Mouse (Mus musculus) midbrain, postnatal 0 days (tissue): ENCODE data around the gene Znrf4. TPM values are rescaled to one million over a fixed set of nuclear protein-coding genes. Genes with fewer than 3 reads are reported as not detected.
A peak's percentile ranks its signal among the peaks of the same experiment; 100 is the strongest.

Experiments used
- ATAC-seq: fragments of 200-750 bp; cut with Nextera tagmentation; 2 replicates; pipeline ENCODE4 v1.8.0; 2017; ENCODE audit warnings: moderate number of reproducible peaks, mild to moderate bottlenecking, moderate TSS enrichment, moderate library complexity; ENCODE audit not compliant: low FRiP score
- DNase-seq: peaks from one replicate; pipeline ENCODE4 v3.0.0-alpha.2; 2015; ENCODE audit warnings: low spot score
- H3K27ac ChIP-seq: fragments of 300-500 bp; sonication (generic); 2 replicates; pipeline ENCODE4 v1.5.1; 2014; ENCODE audit warnings: low read depth, mild to moderate bottlenecking, low read length, mixed read lengths
- H3K27me3 ChIP-seq: fragments of 300-500 bp; sonication (generic); 2 replicates; pipeline ENCODE4 v1.6.1; 2014; ENCODE audit warnings: low read length, control low read depth, mixed read lengths; ENCODE audit not compliant: insufficient read depth
- H3K36me3 ChIP-seq: fragments of 300-500 bp; sonication (generic); 2 replicates; pipeline ENCODE4 v1.6.1; 2014; ENCODE audit warnings: low read length, control low read depth, mixed read lengths; ENCODE audit not compliant: insufficient read depth
- H3K4me1 ChIP-seq: fragments of 300-500 bp; sonication (generic); 2 replicates; pipeline ENCODE4 v1.6.1; 2014; ENCODE audit warnings: mild to moderate bottlenecking, control low read depth, antibody characterized with exemption, low read length, mixed read lengths; ENCODE audit not compliant: insufficient read depth
- H3K4me2 ChIP-seq: fragments of 300-500 bp; sonication (generic); 2 replicates; pipeline ENCODE4 v1.6.1; 2014; ENCODE audit warnings: low read depth, mild to moderate bottlenecking, low read length, mixed read lengths; ENCODE audit not compliant: poor library complexity, severe bottlenecking
- H3K4me3 ChIP-seq: fragments of 300-500 bp; sonication (generic); 2 replicates; pipeline ENCODE4 v1.5.1; 2014; ENCODE audit warnings: low read depth, mild to moderate bottlenecking, low read length, moderate library complexity
- H3K9ac ChIP-seq: fragments of 300-500 bp; sonication (generic); replicated peaks from 2 replicates; pipeline ENCODE4 v1.6.1; 2014; ENCODE audit warnings: mild to moderate bottlenecking, low read length, moderate library complexity, mixed read lengths; ENCODE audit not compliant: poor library complexity, severe bottlenecking
- H3K9me3 ChIP-seq: fragments of 300-500 bp; sonication (generic); 2 replicates; pipeline ENCODE4 v1.6.1; 2016; ENCODE audit warnings: low read length, control low read depth
- CTCF ChIP-seq: IDR thresholded peaks from 2 replicates; pipeline ENCODE4 v1.5.1; 2016; ENCODE audit warnings: antibody characterized with exemption, mild to moderate bottlenecking
- WGBS: fragments of 180-500 bp; shearing (Covaris S2); extraction: QIAGEN DNeasy Blood & Tissue Kit; methylation state at CpG from one replicate; pipeline ENCODE4 v1.1.7; 2014; 5-methylcytosine and 5-hydroxymethylcytosine counted together
- polyA plus RNA-seq: library from polyadenylated mRNA; unstranded; fragments of >200 nt; fragmentation: Nextera tagmentation; extraction: Ambion mirVana; gene quantifications from 2 replicates; pipeline ENCODE4 v1.2.1, GENCODE M21; 2015
- total RNA-seq: library from RNA; depleted of rRNA; stranded (reverse); fragments of >200 nt; gene quantifications from 2 replicates; pipeline ENCODE4 v1.2.3, GENCODE M21; 2014

The Znrf4 gene
- total and polyA plus RNA-seq, 2 experiments from 2014 or later = not detected

DNA sequence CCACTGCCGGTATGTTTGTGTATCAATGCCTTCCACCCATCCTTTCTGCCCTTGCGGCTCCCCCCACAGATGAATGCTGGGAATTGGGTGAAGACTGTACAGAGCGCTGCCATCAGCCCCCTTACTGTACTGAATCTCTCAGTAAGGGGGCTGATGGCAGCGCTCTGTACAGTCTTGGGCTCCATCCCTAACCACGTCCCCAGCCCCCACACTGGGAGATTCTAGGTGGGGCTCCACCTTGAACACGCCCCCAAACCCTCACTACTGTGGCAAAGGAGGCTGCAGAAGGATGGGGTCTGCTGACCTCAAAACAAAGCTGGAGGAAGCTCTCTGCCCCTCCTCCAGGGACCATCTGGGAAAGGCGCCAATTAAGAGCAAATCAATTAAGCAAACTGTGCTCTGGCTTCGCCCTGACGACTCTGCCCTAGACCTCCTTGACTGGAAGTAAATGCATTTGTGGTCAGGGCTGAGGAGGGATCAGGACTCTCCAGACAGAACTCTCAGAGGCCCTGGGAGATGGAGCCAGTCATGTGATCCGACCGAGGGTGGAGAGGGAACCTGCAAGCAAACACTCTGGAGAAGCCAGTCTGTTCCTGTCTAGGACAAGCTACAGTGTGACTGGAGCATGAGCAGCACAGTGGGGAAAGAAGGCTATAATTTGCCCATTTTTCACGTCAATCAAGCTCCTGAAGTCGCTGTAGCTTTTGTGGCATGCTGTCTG lies 3.6 kb upstream of the Znrf4 start:
- WGBS = 11% methylated on average over 13 of the region's 13 CpGs
- no peaks in the 10 kb centered on the region for H3K9me3 ChIP-seq
- peaks cover 14% of the 10 kb centered on the region; the same call in 1 of the 2 replicates for H3K27me3 ChIP-seq
- no peak overlapping the region for H3K9ac ChIP-seq
- peaks cover 6% of the 10 kb centered on the region; the same call in 1 of the 2 replicates for H3K4me1 ChIP-seq
- no peak overlapping the region for H3K4me3 ChIP-seq
- ATAC-seq (peak; percentile 57; the same call in 1 of the 2 replicates), DNase-seq (peak; percentile 76)
- no peak overlapping the region for H3K27ac ChIP-seq
- no peaks in the 10 kb centered on the region for H3K36me3 ChIP-seq
- TF ChIP-seq CTCF = no peak
- H3K4me2 ChIP-seq = no peak overlapping the region

DNA sequence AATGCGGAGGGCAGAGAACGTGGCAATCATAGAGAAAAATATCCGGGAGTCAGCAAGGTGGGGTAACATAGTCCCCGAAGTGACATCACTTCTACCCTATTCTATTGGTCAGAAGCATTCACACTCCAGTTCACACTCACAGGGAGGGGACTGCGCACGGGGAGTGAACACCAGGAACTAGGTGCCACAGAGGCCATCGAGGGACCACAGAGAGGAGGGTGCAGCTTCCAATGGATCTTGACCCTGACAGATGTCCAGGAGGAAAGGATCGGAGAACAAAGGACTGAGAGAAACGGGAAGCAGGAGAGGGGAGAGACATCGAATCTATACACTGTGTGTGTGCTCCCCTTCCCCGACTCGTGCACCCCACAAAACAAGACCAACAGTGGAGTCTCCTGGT lies 2.7 kb upstream of the Znrf4 start:
- no peak overlapping the region for H3K9ac ChIP-seq
- no peaks in the 10 kb centered on the region for H3K9me3 ChIP-seq
- H3K27ac ChIP-seq = no peak overlapping the region
- H3K36me3 ChIP-seq = no peaks in the 10 kb centered on the region
- no peak overlapping the region for H3K4me2 ChIP-seq
- ATAC-seq = no peak
- TF ChIP-seq CTCF = no peak
- H3K4me1 ChIP-seq = peaks cover 6% of the 10 kb centered on the region; the same call in 1 of the 2 replicates
- no peak overlapping the region for H3K4me3 ChIP-seq
- no peak for DNase-seq
- peaks cover 23% of the 10 kb centered on the region for H3K27me3 ChIP-seq
- 57% methylated on average over 12 of the region's 12 CpGs for WGBS

- no peak overlapping the region for H3K4me3 ChIP-seq
- ATAC-seq = no peak
- no peak overlapping the region for H3K4me2 ChIP-seq
- peaks cover 6% of the 10 kb centered on the region; the same call in 1 of the 2 replicates for H3K4me1 ChIP-seq
- no peak for TF ChIP-seq CTCF
- H3K9ac ChIP-seq = no peak overlapping the region
- peaks cover 23% of the 10 kb centered on the region for H3K27me3 ChIP-seq
- no peaks in the 10 kb centered on the region for H3K36me3 ChIP-seq
- H3K9me3 ChIP-seq = no peaks in the 10 kb centered on the region
- no peak for DNase-seq
- no peak overlapping the region for H3K27ac ChIP-seq
Measured at GRCm38 (mm10) chr17:56514330-56514729, 2.1 kb upstream of the Znrf4 start.

GRCm38 (mm10) chr17:56511707-56512090 lies 532 bp downstream of the Znrf4 start:
- H3K27ac ChIP-seq = no peak overlapping the region
- H3K36me3 ChIP-seq = no peaks in the 10 kb centered on the region
- peaks cover 6% of the 10 kb centered on the region; the same call in 1 of the 2 replicates for H3K4me1 ChIP-seq
- H3K9me3 ChIP-seq = no peaks in the 10 kb centered on the region
- H3K27me3 ChIP-seq = peaks cover 23% of the 10 kb centered on the region
- WGBS = 25% methylated on average over 29 of the region's 29 CpGs
- H3K9ac ChIP-seq = no peak overlapping the region
- peak overlapping the region; percentile 38; the same call in 1 of the 2 replicates for H3K4me2 ChIP-seq
- TF ChIP-seq CTCF = no peak
- DNase-seq (no peak), ATAC-seq (no peak)
- H3K4me3 ChIP-seq = peak overlapping the region; percentile 24; the same call in 1 of the 2 replicates

- WGBS = 6% methylated on average over 60 of the region's 60 CpGs
- H3K9me3 ChIP-seq = no peaks in the 10 kb centered on the region
- H3K4me1 ChIP-seq = peaks cover 6% of the 10 kb centered on the region; the same call in 1 of the 2 replicates
- H3K36me3 ChIP-seq = no peaks in the 10 kb centered on the region
- H3K4me2 ChIP-seq = peak overlapping the region; percentile 38
- no peak overlapping the region for H3K27ac ChIP-seq
- DNase-seq = peak; percentile 49
- peaks cover 23% of the 10 kb centered on the region for H3K27me3 ChIP-seq
- no peak for TF ChIP-seq CTCF
- peak overlapping the region; percentile 24; the same call in 1 of the 2 replicates for H3K4me3 ChIP-seq
- no peak for ATAC-seq
- no peak overlapping the region for H3K9ac ChIP-seq
Measured at GRCm38 (mm10) chr17:56510970-56511706, 1.1 kb downstream of the Znrf4 start.
